Mouse (Mus musculus) myocyte (in vitro differentiated cells): ENCODE measurements around the gene Celf3.

Source experiments
- CEBPB ChIP-seq: IDR thresholded peaks from 2 replicates; pipeline ENCODE4 v1.6.1; 2011; ENCODE audit warnings: mild to moderate bottlenecking, moderate library complexity; ENCODE audit not compliant: poor library complexity, insufficient read depth, severe bottlenecking
- POLR2A ChIP-seq: IDR thresholded peaks from one replicate; pipeline ENCODE4 v1.6.1; 2011; ENCODE audit warnings: low read depth, mild to moderate bottlenecking, control low read depth, moderate library complexity; ENCODE audit not compliant: insufficient read length
- TCF12 ChIP-seq: IDR thresholded peaks from one replicate; pipeline ENCODE4 v1.6.1; 2011; ENCODE audit warnings: mild to moderate bottlenecking, control low read depth; ENCODE audit not compliant: poor library complexity, insufficient read depth, severe bottlenecking
- USF1 ChIP-seq: IDR thresholded peaks from one replicate; pipeline ENCODE4 v1.6.1; 2011; ENCODE audit warnings: low read depth, mild to moderate bottlenecking, control low read depth, moderate library complexity

DNA sequence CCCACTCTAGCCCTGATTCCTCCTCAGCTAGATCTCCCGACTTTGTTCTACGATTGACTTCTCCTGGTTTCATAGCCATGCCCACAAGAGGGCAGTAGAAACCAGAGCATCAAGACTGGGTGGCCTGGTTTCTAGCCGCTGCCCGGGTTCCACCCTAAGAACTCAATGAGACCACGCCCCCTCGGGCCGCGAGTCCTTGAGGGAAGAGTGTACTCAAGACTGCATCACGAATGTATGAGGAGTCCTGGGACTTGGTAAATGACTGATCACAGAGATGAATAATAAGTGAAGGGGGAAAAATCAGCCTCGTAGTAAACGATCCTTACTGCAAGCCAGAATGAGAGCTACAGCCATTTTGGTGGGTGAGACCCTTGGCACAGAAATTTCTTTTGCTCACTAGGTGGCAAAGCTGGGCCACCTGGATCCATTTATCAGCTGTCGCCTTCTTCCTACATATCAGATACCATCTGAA, 21.5 kb upstream of the Celf3 start:
- TF ChIP-seq TCF12 (no peak), USF1 (no peak), POLR2A (no peak), CEBPB (no peak)
